Comparison of ENCODE assay signal across 11 mouse cellular contexts in the genomic region with DNA sequence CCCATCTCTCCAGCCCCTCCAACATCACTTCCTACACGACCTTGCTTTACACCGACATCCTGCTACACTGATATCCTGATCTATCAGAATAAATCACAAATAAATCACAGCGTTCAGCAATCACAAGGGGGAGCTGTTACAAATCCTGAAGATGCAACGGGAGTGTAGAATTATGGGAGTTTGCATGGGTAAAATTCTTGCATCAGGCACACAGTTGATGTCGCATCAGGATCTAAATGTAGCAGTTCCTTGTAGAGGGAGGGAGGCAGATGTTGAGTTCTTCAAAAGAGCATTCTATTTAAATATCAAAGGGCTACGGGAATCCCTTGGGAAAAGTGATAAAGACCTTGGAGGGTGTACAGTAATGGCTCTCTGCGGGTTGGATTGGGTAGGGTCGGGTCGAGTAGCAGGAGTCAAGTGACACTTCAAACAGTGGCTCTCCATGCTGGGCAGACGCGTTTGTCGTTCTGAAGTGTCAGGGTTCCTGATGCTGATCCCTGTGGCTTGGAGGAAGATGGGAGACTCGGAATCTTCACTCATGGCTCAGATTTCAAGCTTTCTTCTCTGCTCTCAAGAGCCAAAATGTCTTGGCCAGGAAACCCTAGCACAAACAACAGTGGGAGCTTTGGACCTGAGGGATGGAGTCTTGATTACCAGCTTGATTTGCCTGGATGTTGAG. TPM values are rescaled to one million over a fixed set of nuclear protein-coding genes. Genes with fewer than 3 reads are reported as not detected.
DNase-seq lines count a peak whose midpoint lies in the region; ATAC-seq lines count a peak whose summit lies in the region.
"Had no signal": no experiment of that assay in that cellular context is flagged by ENCODE, and none has a peak within 500 bp of the region (broad histone marks: within the 10 kb centered on the region; RNA-seq: fewer than 3 reads in every experiment).

No protein-coding gene starts in this region.

- DNase-seq in kidney, postnatal 10 days = no peak
- peak; percentile 55 for DNase-seq in embryonic facial prominence, embryonic 11.5 days (ENCODE audit: low spot score)
- no peak for DNase-seq in c-Kit-positive CD71-positive TER-119-positive erythroid progenitor cells, embryonic 14.5 days (ENCODE audit: low spot score)
- no peak for DNase-seq in gastrocnemius, adult 8-10 months (ENCODE audit: low spot score in 2 of 2)
- DNase-seq in liver = no peak
- DNase-seq: cerebellum, adult 11-12 months; right cerebral cortex, postnatal 25 days had no signal

- peak overlapping the region; percentile 34 for H3K4me2 ChIP-seq in kidney, embryonic 14.5 days (replicated peaks; ENCODE audit: low read depth, low read length)
- H3K4me2 ChIP-seq in embryonic facial prominence, embryonic 11.5 days (ENCODE audit: low read depth, low read length) = peak overlapping the region; percentile 45
- H3K4me2 ChIP-seq in intestine, embryonic 15.5 days (replicated peaks) = peak overlapping the region; percentile 31; the same call in 1 of the 2 replicates
- H3K4me2 ChIP-seq in neural tube, embryonic 14.5 days (ENCODE audit: low read depth, low read length) = peak overlapping the region; percentile 32; the same call in 1 of the 2 replicates

- H3K27me3 ChIP-seq in kidney, embryonic 14.5 days (ENCODE audit: control insufficient read depth, insufficient read depth, low read length) = peaks cover 13% of the 10 kb centered on the region; the same call in 1 of the 2 replicates
- no peaks in the 10 kb centered on the region for H3K27me3 ChIP-seq in embryonic facial prominence, embryonic 11.5 days (ENCODE audit: control insufficient read depth, insufficient read depth, low read length)
- peaks cover 20% of the 10 kb centered on the region for H3K27me3 ChIP-seq in intestine, embryonic 15.5 days (replicated peaks)
- H3K27me3 ChIP-seq in neural tube, embryonic 14.5 days (ENCODE audit: control insufficient read depth, insufficient read depth, low read length) = no peaks in the 10 kb centered on the region

- H3K9me3 ChIP-seq in kidney, embryonic 14.5 days (ENCODE audit: control insufficient read depth, low read length) = no peaks in the 10 kb centered on the region
- H3K9me3 ChIP-seq in embryonic facial prominence, embryonic 11.5 days (replicated peaks; ENCODE audit: control insufficient read depth, low read length) = no peaks in the 10 kb centered on the region
- H3K9me3 ChIP-seq in intestine, embryonic 15.5 days = no peaks in the 10 kb centered on the region
- no peaks in the 10 kb centered on the region for H3K9me3 ChIP-seq in neural tube, embryonic 14.5 days (ENCODE audit: control insufficient read depth, low read length)

- 0 out of 2 replicates have a peak, but pooled peaks have one; percentile 41 for ATAC-seq in kidney, embryonic 14.5 days (ENCODE audit: low FRiP score, low TSS enrichment)
- ATAC-seq in embryonic facial prominence, embryonic 11.5 days (replicated peaks; ENCODE audit: insufficient number of reproducible peaks, low FRiP score, low TSS enrichment, low read depth) = no peak
- ATAC-seq in intestine, embryonic 15.5 days = no peak
- ATAC-seq in neural tube, embryonic 14.5 days (ENCODE audit: low read depth) = no peak

- WGBS in kidney, embryonic 14.5 days = 2% methylated on average over 13 of the region's 13 CpGs
- 7% methylated on average over 13 of the region's 13 CpGs for WGBS in embryonic facial prominence, embryonic 11.5 days
- WGBS in intestine, embryonic 15.5 days = 7% methylated on average over 13 of the region's 13 CpGs
- 7% methylated on average over 13 of the region's 13 CpGs for WGBS in neural tube, embryonic 14.5 days

- no peak overlapping the region for H3K9ac ChIP-seq in kidney, embryonic 14.5 days (ENCODE audit: low read depth, low read length)
- peak overlapping the region; percentile 28 for H3K9ac ChIP-seq in embryonic facial prominence, embryonic 11.5 days (replicated peaks; ENCODE audit: low read length)
- H3K9ac ChIP-seq in intestine, embryonic 15.5 days = no peak overlapping the region
- no peak overlapping the region for H3K9ac ChIP-seq in neural tube, embryonic 14.5 days (replicated peaks; ENCODE audit: low read depth, low read length)

- H3K27ac ChIP-seq in kidney, embryonic 14.5 days (ENCODE audit: low read depth, low read length) = no peak overlapping the region
- no peak overlapping the region for H3K27ac ChIP-seq in embryonic facial prominence, embryonic 11.5 days (replicated peaks; ENCODE audit: low read depth, low read length)
- H3K27ac ChIP-seq in intestine, embryonic 15.5 days = no peak overlapping the region
- no peak overlapping the region for H3K27ac ChIP-seq in neural tube, embryonic 14.5 days (ENCODE audit: low read depth, low read length)

- H3K36me3 ChIP-seq in kidney, embryonic 14.5 days (ENCODE audit: control insufficient read depth, insufficient read depth, low read length) = no peaks in the 10 kb centered on the region
- no peaks in the 10 kb centered on the region for H3K36me3 ChIP-seq in embryonic facial prominence, embryonic 11.5 days (replicated peaks; ENCODE audit: control insufficient read depth, insufficient read depth, low read depth, low read length)
- no peaks in the 10 kb centered on the region for H3K36me3 ChIP-seq in intestine, embryonic 15.5 days
- no peaks in the 10 kb centered on the region for H3K36me3 ChIP-seq in neural tube, embryonic 14.5 days (ENCODE audit: control insufficient read depth, insufficient read depth, low read length)

- H3K4me1 ChIP-seq in kidney, embryonic 14.5 days (ENCODE audit: control insufficient read depth, insufficient read depth, low read length) = no peaks in the 10 kb centered on the region
- H3K4me1 ChIP-seq in embryonic facial prominence, embryonic 11.5 days (ENCODE audit: control insufficient read depth, insufficient read depth, low read length) = peaks cover 3% of the 10 kb centered on the region; the same call in 1 of the 2 replicates
- H3K4me1 ChIP-seq in intestine, embryonic 15.5 days (replicated peaks) = peaks cover 9% of the 10 kb centered on the region; the same call in 1 of the 2 replicates
- H3K4me1 ChIP-seq in neural tube, embryonic 14.5 days (ENCODE audit: control insufficient read depth, insufficient read depth, low read length) = no peaks in the 10 kb centered on the region

- H3K4me3 ChIP-seq in kidney, embryonic 14.5 days (ENCODE audit: low read length) = peak overlapping the region; percentile 11; the same call in 1 of the 2 replicates
- peak overlapping the region; percentile 10 for H3K4me3 ChIP-seq in embryonic facial prominence, embryonic 11.5 days (ENCODE audit: low read depth, low read length)
- H3K4me3 ChIP-seq in intestine, embryonic 15.5 days (replicated peaks) = no peak overlapping the region
- no peak overlapping the region for H3K4me3 ChIP-seq in neural tube, embryonic 14.5 days (ENCODE audit: low read depth, low read length)

RNA-seq across cellular contexts. Expression of a gene that starts 16.0 kb away (rescaled TPM):
- 0.64 TPM in 1 of 2 replicates, not detected in the other for polyA plus RNA-seq in kidney, embryonic 14.5 days (2014; fragmentation: Nextera tagmentation; extraction: Ambion mirVana)
- polyA plus RNA-seq in embryonic facial prominence, embryonic 11.5 days (2014; fragmentation: Nextera tagmentation; extraction: Ambion mirVana) = 1.1 TPM in 2 replicates
- polyA plus RNA-seq in intestine, embryonic 15.5 days (2015; fragmentation: Nextera tagmentation; extraction: Ambion mirVana) = 6.0 and 7.0 TPM in 2 replicates
- polyA plus RNA-seq in neural tube, embryonic 14.5 days (2014; fragmentation: Nextera tagmentation; extraction: Ambion mirVana) = 11.8 and 14.6 TPM in 2 replicates
- total RNA-seq in gastrocnemius, adult 8-10 months (2022) = 1 to 10 TPM in 2 of 4 experiments, under 1 TPM in 2; 0.41 to 1.5 (median 0.92) TPM
- total RNA-seq: liver, adult 2 months had no signal

Comparison
In these comparisons a context has a peak if more than half of its experiments do, and no peak if none do; other contexts are left out.
1. H3K4me3 ChIP-seq: peak in kidney, embryonic 14.5 days (single experiment) and embryonic facial prominence, embryonic 11.5 days (single experiment); none in intestine, embryonic 15.5 days (single experiment) and neural tube, embryonic 14.5 days (single experiment).
2. Peak in every context shown above with its lines, with median percentiles within 50 percentile points of each other: H3K4me2 ChIP-seq.